Mouse (Mus musculus): ENCODE results near the gene Sos2.

DNA sequence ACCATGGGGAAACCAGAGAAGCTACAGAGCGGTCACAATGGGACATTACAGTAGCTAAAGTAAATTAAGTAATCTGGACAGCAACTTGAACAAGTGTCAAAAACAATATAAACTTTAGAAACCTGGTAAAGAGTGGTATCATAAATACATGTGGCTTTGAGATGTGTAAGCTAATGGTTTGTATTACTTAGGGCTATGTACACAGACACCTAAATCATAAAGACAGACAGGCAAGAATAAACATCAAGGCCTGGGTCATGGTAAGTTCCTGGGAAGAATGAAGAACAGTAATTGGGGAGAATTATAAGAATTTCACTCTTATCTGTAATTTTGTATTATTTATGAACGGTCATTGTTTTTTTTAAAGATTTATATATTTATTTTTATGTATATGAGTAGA lies 77.3 kb downstream of the Sos2 start:
- no peak for TF ChIP-seq MYB (IDR thresholded peaks at IDR 0.05; ENCODE audit: low read depth, low read length)
- TF ChIP-seq CHD2 (IDR thresholded peaks at IDR 0.05; ENCODE audit: low read length) = no peak
- no peak for TF ChIP-seq BHLHE40 (IDR thresholded peaks at IDR 0.05; ENCODE audit: borderline replicate concordance, low read depth, low read length)
- no peak for TF ChIP-seq ETS1 (IDR thresholded peaks at IDR 0.05; ENCODE audit: low read depth, low read length)
- TF ChIP-seq MAX (IDR thresholded peaks at IDR 0.05; ENCODE audit: low read length) = no peak
- no peak for TF ChIP-seq HCFC1 (IDR thresholded peaks at IDR 0.05; ENCODE audit: low read depth, low read length)
- TF ChIP-seq ZMIZ1 (IDR thresholded peaks at IDR 0.05; ENCODE audit: low read depth, low read length) = no peak
